Mouse (Mus musculus) liver, embryonic 14.5 days (tissue): ENCODE results near the gene Them7. TPM values are rescaled to one million over a fixed set of nuclear protein-coding genes. Genes with fewer than 3 reads are reported as not detected.
A peak's percentile ranks its signal among the peaks of the same experiment; 100 is the strongest.

Source experiments
- ATAC-seq: fragments of 200-750 bp; cut with Nextera tagmentation; 2 replicates; pipeline ENCODE4 v1.8.0; 2017; ENCODE audit warnings: moderate number of reproducible peaks, mild to moderate bottlenecking, moderate library complexity; ENCODE audit not compliant: insufficient read depth
- DNase-seq, 3 experiments: peaks; one replicate each; pipeline ENCODE4 v3.0.0-alpha.2; 2012 to 2013; ENCODE audit warnings: low read depth in 3 of 3, low spot score in 3 of 3
- H3K27ac ChIP-seq: fragments of 300-500 bp; sonication (generic); 2 replicates; pipeline ENCODE4 v1.5.1; 2014; ENCODE audit warnings: moderate library complexity, mild to moderate bottlenecking, control low read depth, inconsistent platforms
- H3K27me3 ChIP-seq: fragments of 300-500 bp; sonication (generic); 2 replicates; pipeline ENCODE4 v1.6.1; 2014; ENCODE audit warnings: mild to moderate bottlenecking, low read length, moderate library complexity; ENCODE audit not compliant: control insufficient read depth, insufficient read depth
- H3K36me3 ChIP-seq: fragments of 300-500 bp; sonication (generic); replicated peaks from 2 replicates; pipeline ENCODE4 v1.6.1; 2014; ENCODE audit warnings: low read depth; ENCODE audit not compliant: control insufficient read depth, insufficient read depth
- H3K4me1 ChIP-seq, 2 experiments: fragments of 200-500 bp in 1 of 2; fragments of 300-500 bp in 1 of 2; sonication (generic) in 1 of 2; replicated peaks; 2 replicates each; pipeline ENCODE4 v1.6.1; 2012 to 2014; ENCODE audit warnings: antibody characterized with exemption in 1 of 2, inconsistent platforms in 1 of 2, low read length in 1 of 2; ENCODE audit not compliant: control insufficient read depth in 2 of 2, insufficient read depth in 2 of 2
- H3K4me2 ChIP-seq: fragments of 300-500 bp; sonication (generic); 2 replicates; pipeline ENCODE4 v1.6.1; 2014; ENCODE audit warnings: low read depth, mild to moderate bottlenecking, control low read depth, moderate library complexity
- H3K4me3 ChIP-seq, 2 experiments: fragments of 200-500 bp in 1 of 2; fragments of 300-500 bp in 1 of 2; sonication (generic) in 1 of 2; 2 replicates each; pipeline ENCODE4 v1.5.1; 2012 to 2014; ENCODE audit warnings: low read depth in 2 of 2, low read length in 2 of 2, mild to moderate bottlenecking in 2 of 2, control low read depth in 1 of 2, inconsistent platforms in 1 of 2, moderate library complexity in 1 of 2; ENCODE audit not compliant: insufficient read depth in 1 of 2
- H3K9ac ChIP-seq: fragments of 300-500 bp; sonication (generic); replicated peaks from 2 replicates; pipeline ENCODE4 v1.6.1; 2014; ENCODE audit warnings: mild to moderate bottlenecking, control low read depth, moderate library complexity
- H3K9me3 ChIP-seq: fragments of 300-500 bp; sonication (generic); 2 replicates; pipeline ENCODE4 v1.6.1; 2016; ENCODE audit warnings: low read length, mixed read lengths; ENCODE audit not compliant: control insufficient read depth
- CTCF ChIP-seq: IDR thresholded peaks from 2 replicates; pipeline ENCODE4 v1.5.1; 2016; ENCODE audit warnings: antibody characterized with exemption, low read depth, control low read depth
- EP300 ChIP-seq: IDR thresholded peaks from 2 replicates; pipeline ENCODE4 v1.6.1; 2016; ENCODE audit warnings: antibody characterized with exemption, low read depth
- WGBS: fragments of 180-500 bp; shearing (Covaris S2); extraction: QIAGEN DNeasy Blood & Tissue Kit; methylation state at CpG from one replicate; pipeline ENCODE4 v1.1.7; 2014; ENCODE audit not compliant: insufficient replicate concordance; 5-methylcytosine and 5-hydroxymethylcytosine counted together
- polyA plus RNA-seq, 2 experiments: library from polyadenylated mRNA; depleted of rRNA in 1 of 2; stranded (reverse) in 1 of 2; unstranded in 1 of 2; fragments of >200 nt; fragmentation: Nextera tagmentation in 1 of 2; extraction: Ambion mirVana in 1 of 2; gene quantifications; 2 replicates each; pipeline versions ENCODE4 v1.2.1 to v1.2.3; 2012 to 2014

The Them7 gene
- polyA plus RNA-seq, 2 experiments: 0.67 to 1.5 TPM

GRCm38 (mm10) chr2:105186591-105186990 is 37.5 kb upstream of the Them7 start:
- Histone ChIP-seq H3K4me3 (no peak overlapping the region), H3K27me3 (no peaks in the 10 kb centered on the region), H3K4me1 (no peaks in the 10 kb centered on the region), H3K9me3 (no peaks in the 10 kb centered on the region), H3K4me2 (no peak overlapping the region), H3K27ac (no peak overlapping the region), H3K9ac (no peak overlapping the region), H3K36me3 (no peaks in the 10 kb centered on the region)
- TF ChIP-seq CTCF (no peak), EP300 (no peak)
- DNase-seq (no peak), ATAC-seq (no peak)
- 60% methylated on average over 5 of the region's 5 CpGs for WGBS

- Histone ChIP-seq H3K36me3 (no peaks in the 10 kb centered on the region), H3K9me3 (no peaks in the 10 kb centered on the region), H3K4me2 (no peak overlapping the region), H3K9ac (no peak overlapping the region), H3K4me3 (no peak overlapping the region), H3K27me3 (no peaks in the 10 kb centered on the region), H3K4me1 (no peaks in the 10 kb centered on the region), H3K27ac (no peak overlapping the region)
- DNase-seq (peak in 2 of 3 experiments; percentile 4 to 6), ATAC-seq (no peak)
- no peak for TF ChIP-seq EP300
- peak; percentile 81 for TF ChIP-seq CTCF
- 77% methylated on average over 10 of the region's 10 CpGs for WGBS
These were observed 35.9 kb upstream of the Them7 start for GRCm38 (mm10) chr2:105188182-105188581.

GRCm38 (mm10) chr2:105189352-105189751 is 34.8 kb upstream of the Them7 start:
- TF ChIP-seq EP300: no peak
- peak; percentile 35; the same call in 1 of the 2 replicates for TF ChIP-seq CTCF
- peak in 1 of 3 experiments; percentile 10 for DNase-seq
- H3K27me3 ChIP-seq: no peaks in the 10 kb centered on the region
- no peak overlapping the region for H3K27ac ChIP-seq
- WGBS: 13% methylated on average over 5 of the region's 5 CpGs
- ATAC-seq: no peak
- H3K4me1 ChIP-seq: no peaks in the 10 kb centered on the region
- H3K9me3 ChIP-seq: no peaks in the 10 kb centered on the region
- no peak overlapping the region for H3K4me3 ChIP-seq
- no peaks in the 10 kb centered on the region for H3K36me3 ChIP-seq
- no peak overlapping the region for H3K9ac ChIP-seq
- no peak overlapping the region for H3K4me2 ChIP-seq

- H3K4me2 ChIP-seq: no peak overlapping the region
- DNase-seq (no peak), ATAC-seq (no peak)
- no peaks in the 10 kb centered on the region for H3K36me3 ChIP-seq
- H3K27me3 ChIP-seq: no peaks in the 10 kb centered on the region
- H3K4me1 ChIP-seq: no peaks in the 10 kb centered on the region
- H3K9me3 ChIP-seq: no peaks in the 10 kb centered on the region
- WGBS: 25% methylated on average over 8 of the region's 8 CpGs
- H3K4me3 ChIP-seq: no peak overlapping the region
- no peak for TF ChIP-seq CTCF
- TF ChIP-seq EP300: no peak
- no peak overlapping the region for H3K27ac ChIP-seq
- H3K9ac ChIP-seq: no peak overlapping the region
These were observed 24.0 kb upstream of the Them7 start for GRCm38 (mm10) chr2:105200152-105200551.

- Histone ChIP-seq H3K27ac (no peak overlapping the region), H3K4me3 (no peak overlapping the region), H3K9ac (no peak overlapping the region), H3K4me1 (no peaks in the 10 kb centered on the region), H3K4me2 (no peak overlapping the region), H3K27me3 (no peaks in the 10 kb centered on the region), H3K9me3 (no peaks in the 10 kb centered on the region), H3K36me3 (no peaks in the 10 kb centered on the region)
- WGBS: 57% methylated on average over 9 of the region's 9 CpGs
- ATAC-seq (no peak), DNase-seq (no peak)
- no peak for TF ChIP-seq EP300
- TF ChIP-seq CTCF: no peak
These were observed 17.5 kb upstream of the Them7 start for GRCm38 (mm10) chr2:105206563-105207174.
